In genomic region chr2:71812221-71813021, GRCm38 (mm10) we compare ENCODE assay signal across 8 mouse cellular contexts.
DNase-seq lines count a peak whose midpoint lies in the region; ATAC-seq and TF ChIP-seq lines count a peak whose summit lies in the region.

No protein-coding gene starts in this region.

- DNase-seq in CD4-positive helper T cell, adult 2 months (ENCODE audit: low read depth, low spot score), result peak; percentile 88
- DNase-seq in liver, adult 2 months (ENCODE audit: extremely low read depth, low read depth, low spot score), result peak; percentile 35
- DNase-seq in neural tube, embryonic 10.5 days (ENCODE audit: extremely low spot score, low spot score), result peak; percentile 83

- no peaks in the 10 kb centered on the region for H3K9me3 ChIP-seq in heart, embryonic 11.5 days (replicated peaks; ENCODE audit: control insufficient read depth, low read length)
- no peaks in the 10 kb centered on the region for H3K9me3 ChIP-seq in kidney, embryonic 15.5 days (replicated peaks)
- H3K9me3 ChIP-seq in stomach, embryonic 15.5 days, result no peaks in the 10 kb centered on the region

- no peaks in the 10 kb centered on the region for H3K36me3 ChIP-seq in heart, embryonic 11.5 days (ENCODE audit: control insufficient read depth, insufficient read depth, low read length)
- peaks cover 9% of the 10 kb centered on the region; the same call in 1 of the 2 replicates for H3K36me3 ChIP-seq in kidney, embryonic 15.5 days
- H3K36me3 ChIP-seq in liver, adult 2 months (ENCODE audit: control insufficient read depth, insufficient read depth, low read length), result no peaks in the 10 kb centered on the region
- no peaks in the 10 kb centered on the region for H3K36me3 ChIP-seq in stomach, embryonic 15.5 days

- H3K27me3 ChIP-seq in heart, embryonic 11.5 days (ENCODE audit: control insufficient read depth, insufficient read depth, low read length), result no peaks in the 10 kb centered on the region
- H3K27me3 ChIP-seq in kidney, embryonic 15.5 days, result no peaks in the 10 kb centered on the region
- no peaks in the 10 kb centered on the region for H3K27me3 ChIP-seq in liver, adult 2 months (ENCODE audit: control insufficient read depth, insufficient read depth, low read length)
- H3K27me3 ChIP-seq in stomach, embryonic 15.5 days (replicated peaks), result no peaks in the 10 kb centered on the region

- TF ChIP-seq CTCF in bone marrow macrophage, adult 2 months (IDR thresholded peaks at IDR 0.05; ENCODE audit: low read depth, low read length), result peak; percentile 86
- TF ChIP-seq CTCF in embryonic fibroblast, embryonic 13.5 days (IDR thresholded peaks at IDR 0.05; ENCODE audit: borderline replicate concordance, insufficient read depth, low read length), result peak; percentile 84
- peak; percentile 94 for TF ChIP-seq CTCF in liver, adult 2 months (IDR thresholded peaks at IDR 0.05; ENCODE audit: low read depth, low read length)

- H3K27ac ChIP-seq in bone marrow macrophage, adult 2 months (ENCODE audit: insufficient read depth, low read depth, low read length), result no peak overlapping the region
- no peak overlapping the region for H3K27ac ChIP-seq in embryonic fibroblast, embryonic 13.5 days (ENCODE audit: insufficient read depth, low read length)
- no peak overlapping the region for H3K27ac ChIP-seq in heart, embryonic 11.5 days (ENCODE audit: low read depth, low read length)
- H3K27ac ChIP-seq in kidney, embryonic 15.5 days, result peak overlapping the region; percentile 47; the same call in 1 of the 2 replicates
- H3K27ac ChIP-seq in liver, adult 2 months (replicated peaks; ENCODE audit: insufficient read depth, low read depth, low read length), result no peak overlapping the region
- peak overlapping the region; percentile 54; the same call in 1 of the 2 replicates for H3K27ac ChIP-seq in stomach, embryonic 15.5 days

- H3K79me2 ChIP-seq in liver, adult 2 months (ENCODE audit: control insufficient read depth, insufficient read depth, low read length), result no peaks in the 10 kb centered on the region

- no peak overlapping the region for H3K4me3 ChIP-seq in bone marrow macrophage, adult 2 months (ENCODE audit: insufficient read depth, low read length)
- H3K4me3 ChIP-seq in embryonic fibroblast, embryonic 13.5 days (ENCODE audit: insufficient read depth, low read length), result no peak overlapping the region
- H3K4me3 ChIP-seq in heart, embryonic 11.5 days (ENCODE audit: low read depth, low read length), result no peak overlapping the region
- H3K4me3 ChIP-seq in kidney, embryonic 15.5 days (replicated peaks), result no peak overlapping the region
- H3K4me3 ChIP-seq in liver, adult 2 months (ENCODE audit: insufficient read depth, low read depth, low read length), result no peak overlapping the region
- no peak overlapping the region for H3K4me3 ChIP-seq in stomach, embryonic 15.5 days (replicated peaks)

- H3K9ac ChIP-seq in heart, embryonic 11.5 days (ENCODE audit: low read depth, low read length), result no peak overlapping the region
- no peak overlapping the region for H3K9ac ChIP-seq in kidney, embryonic 15.5 days
- H3K9ac ChIP-seq in liver, adult 2 months (ENCODE audit: low read depth, low read length), result no peak overlapping the region
- no peak overlapping the region for H3K9ac ChIP-seq in stomach, embryonic 15.5 days

- 0 out of 2 replicates have a peak, but pooled peaks have one; percentile 28 for ATAC-seq in heart, embryonic 11.5 days (replicated peaks; ENCODE audit: insufficient number of reproducible peaks, low FRiP score, low TSS enrichment)
- 0 out of 2 replicates have a peak, but pooled peaks have one; percentile 40 for ATAC-seq in kidney, embryonic 15.5 days (replicated peaks; ENCODE audit: low FRiP score)
- ATAC-seq in stomach, embryonic 15.5 days (ENCODE audit: insufficient read depth, low FRiP score, low read depth), result peak; percentile 66

- H3K4me1 ChIP-seq in bone marrow macrophage, adult 2 months (ENCODE audit: control insufficient read depth, insufficient read depth, low read length), result peaks cover 64% of the 10 kb centered on the region
- H3K4me1 ChIP-seq in embryonic fibroblast, embryonic 13.5 days (ENCODE audit: control insufficient read depth, insufficient read depth, low read length), result peaks cover 7% of the 10 kb centered on the region; the same call in 1 of the 2 replicates
- H3K4me1 ChIP-seq in heart, embryonic 11.5 days (ENCODE audit: control insufficient read depth, insufficient read depth, low read length), result peaks cover 48% of the 10 kb centered on the region
- peaks cover 55% of the 10 kb centered on the region for H3K4me1 ChIP-seq in kidney, embryonic 15.5 days
- H3K4me1 ChIP-seq in liver, adult 2 months (ENCODE audit: control insufficient read depth, insufficient read depth, low read length), result peaks cover 5% of the 10 kb centered on the region
- peaks cover 41% of the 10 kb centered on the region for H3K4me1 ChIP-seq in stomach, embryonic 15.5 days

- no peak overlapping the region for H3K4me2 ChIP-seq in heart, embryonic 11.5 days
- no peak overlapping the region for H3K4me2 ChIP-seq in kidney, embryonic 15.5 days
- no peak overlapping the region; the same call in 1 of the 2 replicates for H3K4me2 ChIP-seq in stomach, embryonic 15.5 days

- WGBS in heart, embryonic 11.5 days (ENCODE audit: insufficient replicate concordance), result 39% methylated on average over 12 of the region's 12 CpGs
- whole genome bisulfite sequencing in kidney, embryonic 15.5 days, result 36% methylated on average over 12 of the region's 12 CpGs
- WGBS in liver, adult 2 months, result 26% methylated on average over 12 of the region's 12 CpGs
- 30% methylated on average over 12 of the region's 12 CpGs for WGBS in stomach, embryonic 15.5 days

- TF ChIP-seq POLR2A in bone marrow macrophage, adult 2 months (IDR thresholded peaks at IDR 0.05; ENCODE audit: borderline replicate concordance, low read depth, low read length), result no peak
- TF ChIP-seq POLR2A in embryonic fibroblast, embryonic 13.5 days (IDR thresholded peaks at IDR 0.05; ENCODE audit: low read depth, low read length), result no peak
- TF ChIP-seq POLR2A in liver, adult 2 months (IDR thresholded peaks at IDR 0.05; ENCODE audit: extremely low read depth, insufficient read depth, low read length), result no peak

Comparison
In these comparisons a context has a peak if more than half of its experiments do, and no peak if none do; other contexts are left out.
1. DNase-seq: peak in every context shown above with its lines; median percentile 88 in CD4-positive helper T cell, adult 2 months; 83 in neural tube, embryonic 10.5 days; 35 in liver, adult 2 months.
2. H3K27ac ChIP-seq: peak in kidney, embryonic 15.5 days (single experiment) and stomach, embryonic 15.5 days (single experiment); none in bone marrow macrophage, adult 2 months (single experiment), embryonic fibroblast, embryonic 13.5 days (single experiment), heart, embryonic 11.5 days (single experiment) and liver, adult 2 months (single experiment).
3. Peak in every context shown above with its lines, with median percentiles within 50 percentile points of each other: CTCF ChIP-seq and ATAC-seq.